Mouse (Mus musculus): ENCODE measurements around the gene Rere.

Gene Rere

GRCm38 (mm10) chr4:150644299-150644698 lies 362.9 kb downstream of the Rere start:
- DNase-seq (ENCODE audit: extremely low read depth, low read depth) = no peak

- peak; percentile 80 for DNase-seq (ENCODE audit: extremely low read depth, low read depth)
Measured at GRCm38 (mm10) chr4:150649327-150649726, 367.9 kb downstream of the Rere start.

GRCm38 (mm10) chr4:150651390-150652277 lies 370.2 kb downstream of the Rere start, which contains the start of gene Slc45a1:
TSS of gene Slc45a1 (minus strand) at chr4:150652174.
- DNase-seq (ENCODE audit: extremely low read depth, low read depth) = no peak

- no peak for DNase-seq (ENCODE audit: extremely low read depth, low read depth)
Measured at GRCm38 (mm10) chr4:150653072-150653599, 371.7 kb downstream of the Rere start.

GRCm38 (mm10) chr4:150655989-150656388 lies 374.5 kb downstream of the Rere start:
- peak; percentile 68 for DNase-seq (ENCODE audit: extremely low read depth, low read depth)

GRCm38 (mm10) chr4:150656504-150656903 lies 375.1 kb downstream of the Rere start:
- peak; percentile 39 for DNase-seq (ENCODE audit: extremely low read depth, low read depth)

GRCm38 (mm10) chr4:150659926-150660610 lies 378.6 kb downstream of the Rere start:
- DNase-seq (ENCODE audit: extremely low read depth, low read depth) = no peak

GRCm38 (mm10) chr4:150661886-150662285 lies 380.4 kb downstream of the Rere start:
- DNase-seq (ENCODE audit: extremely low read depth, low read depth) = no peak

GRCm38 (mm10) chr4:150663192-150663591 lies 381.7 kb downstream of the Rere start:
- DNase-seq (ENCODE audit: extremely low read depth, low read depth) = peak; percentile 50

GRCm38 (mm10) chr4:150664726-150665125 lies 383.3 kb downstream of the Rere start:
- DNase-seq (ENCODE audit: extremely low read depth, low read depth) = peak; percentile 33

- no peak for DNase-seq (ENCODE audit: extremely low read depth, low read depth)
Measured at GRCm38 (mm10) chr4:150665806-150666205, 384.4 kb downstream of the Rere start.
